Mouse (Mus musculus): ENCODE measurements around the gene Brdt. TPM values are rescaled to one million over a fixed set of nuclear protein-coding genes. Genes with fewer than 3 reads are reported as not detected.

Gene Brdt
- polyA plus RNA-seq (2012; rRNA removed): 0.72 and 0.96 TPM in 2 replicates

GRCm38 (mm10) chr5:107330916-107331421 lies at the start of gene Brdt:
TSS of gene Brdt (plus strand) at chr5:107331159.
- H3K27me3 ChIP-seq (ENCODE audit: control insufficient read depth, insufficient read depth, low read length): no peaks in the 10 kb centered on the region
- WGBS: 91% methylated on average over 30 of the region's 30 CpGs
- TF ChIP-seq CTCF (IDR thresholded peaks at IDR 0.05; ENCODE audit: extremely low read depth, insufficient read length, insufficient replicate concordance, low read depth, low read length): no peak
- TF ChIP-seq POLR2A (IDR thresholded peaks at IDR 0.05; ENCODE audit: low read depth, low read length): no peak
- H3K36me3 ChIP-seq (ENCODE audit: control insufficient read depth, insufficient read depth, low read length): no peaks in the 10 kb centered on the region
- H3K27ac ChIP-seq (ENCODE audit: insufficient read depth, low read depth, low read length): no peak within 1 kb of the TSS
- no peaks in the 10 kb centered on the region for H3K4me1 ChIP-seq (ENCODE audit: control insufficient read depth, insufficient read depth, insufficient read length, low read length)
- H3K4me3 ChIP-seq (ENCODE audit: low read depth, low read length): no peak within 1 kb of the TSS

GRCm38 (mm10) chr5:107282561-107283307 lies 48.2 kb upstream of the Brdt start:
- 76% methylated on average over 9 of the region's 9 CpGs for WGBS
- no peak overlapping the region for H3K27ac ChIP-seq (ENCODE audit: insufficient read depth, low read depth, low read length)
- TF ChIP-seq POLR2A (IDR thresholded peaks at IDR 0.05; ENCODE audit: low read depth, low read length): no peak
- no peak for TF ChIP-seq CTCF (IDR thresholded peaks at IDR 0.05; ENCODE audit: extremely low read depth, insufficient read length, insufficient replicate concordance, low read depth, low read length)
- H3K4me1 ChIP-seq (ENCODE audit: control insufficient read depth, insufficient read depth, insufficient read length, low read length): no peaks in the 10 kb centered on the region
- no peaks in the 10 kb centered on the region for H3K27me3 ChIP-seq (ENCODE audit: control insufficient read depth, insufficient read depth, low read length)
- no peak overlapping the region for H3K4me3 ChIP-seq (ENCODE audit: low read depth, low read length)
- no peaks in the 10 kb centered on the region for H3K36me3 ChIP-seq (ENCODE audit: control insufficient read depth, insufficient read depth, low read length)

GRCm38 (mm10) chr5:107283935-107284524 lies 46.9 kb upstream of the Brdt start:
- H3K4me3 ChIP-seq (ENCODE audit: low read depth, low read length): no peak overlapping the region
- TF ChIP-seq POLR2A (IDR thresholded peaks at IDR 0.05; ENCODE audit: low read depth, low read length) (no peak), CTCF (IDR thresholded peaks at IDR 0.05; ENCODE audit: extremely low read depth, insufficient read length, insufficient replicate concordance, low read depth, low read length) (no peak)
- 72% methylated on average over 10 of the region's 10 CpGs for WGBS

GRCm38 (mm10) chr5:107285563-107285962 lies 45.4 kb upstream of the Brdt start:
- no peak for TF ChIP-seq CTCF (IDR thresholded peaks at IDR 0.05; ENCODE audit: extremely low read depth, insufficient read length, insufficient replicate concordance, low read depth, low read length)
- no peak for TF ChIP-seq POLR2A (IDR thresholded peaks at IDR 0.05; ENCODE audit: low read depth, low read length)
- Histone ChIP-seq H3K27me3 (ENCODE audit: control insufficient read depth, insufficient read depth, low read length) (peaks cover 17% of the 10 kb centered on the region), H3K27ac (ENCODE audit: insufficient read depth, low read depth, low read length) (no peak overlapping the region), H3K36me3 (ENCODE audit: control insufficient read depth, insufficient read depth, low read length) (no peaks in the 10 kb centered on the region), H3K4me3 (ENCODE audit: low read depth, low read length) (no peak overlapping the region), H3K4me1 (ENCODE audit: control insufficient read depth, insufficient read depth, insufficient read length, low read length) (peaks cover 4% of the 10 kb centered on the region; the same call in 1 of the 2 replicates)
- WGBS: 81% methylated on average over 6 of the region's 6 CpGs

More at GRCm38 (mm10) chr5:107283935-107284524, 46.9 kb upstream of the Brdt start:
- no peak overlapping the region for H3K27ac ChIP-seq (ENCODE audit: insufficient read depth, low read depth, low read length)
- no peaks in the 10 kb centered on the region for H3K36me3 ChIP-seq (ENCODE audit: control insufficient read depth, insufficient read depth, low read length)
- H3K4me1 ChIP-seq (ENCODE audit: control insufficient read depth, insufficient read depth, insufficient read length, low read length): peaks cover 2% of the 10 kb centered on the region; the same call in 1 of the 2 replicates
- peaks cover 10% of the 10 kb centered on the region for H3K27me3 ChIP-seq (ENCODE audit: control insufficient read depth, insufficient read depth, low read length)

GRCm38 (mm10) chr5:107287254-107287907 lies 43.6 kb upstream of the Brdt start:
- no peak for TF ChIP-seq POLR2A (IDR thresholded peaks at IDR 0.05; ENCODE audit: low read depth, low read length)
- no peak for TF ChIP-seq CTCF (IDR thresholded peaks at IDR 0.05; ENCODE audit: extremely low read depth, insufficient read length, insufficient replicate concordance, low read depth, low read length)
- 29% methylated on average over 6 of the region's 6 CpGs for WGBS
- peak overlapping the region; percentile 26; the same call in 1 of the 2 replicates for H3K27ac ChIP-seq (ENCODE audit: insufficient read depth, low read depth, low read length)
- H3K4me1 ChIP-seq (ENCODE audit: control insufficient read depth, insufficient read depth, insufficient read length, low read length): peaks cover 4% of the 10 kb centered on the region; the same call in 1 of the 2 replicates
- no peaks in the 10 kb centered on the region for H3K36me3 ChIP-seq (ENCODE audit: control insufficient read depth, insufficient read depth, low read length)
- peaks cover 17% of the 10 kb centered on the region for H3K27me3 ChIP-seq (ENCODE audit: control insufficient read depth, insufficient read depth, low read length)
- no peak overlapping the region for H3K4me3 ChIP-seq (ENCODE audit: low read depth, low read length)

- no peak for TF ChIP-seq POLR2A (IDR thresholded peaks at IDR 0.05; ENCODE audit: low read depth, low read length)
- TF ChIP-seq CTCF (IDR thresholded peaks at IDR 0.05; ENCODE audit: extremely low read depth, insufficient read length, insufficient replicate concordance, low read depth, low read length): no peak
- WGBS: 74% methylated on average over 5 of the region's 5 CpGs
- H3K36me3 ChIP-seq (ENCODE audit: control insufficient read depth, insufficient read depth, low read length): no peaks in the 10 kb centered on the region
- H3K4me3 ChIP-seq (ENCODE audit: low read depth, low read length): no peak overlapping the region
- peaks cover 17% of the 10 kb centered on the region for H3K27me3 ChIP-seq (ENCODE audit: control insufficient read depth, insufficient read depth, low read length)
- no peak overlapping the region for H3K27ac ChIP-seq (ENCODE audit: insufficient read depth, low read depth, low read length)
- peaks cover 4% of the 10 kb centered on the region; the same call in 1 of the 2 replicates for H3K4me1 ChIP-seq (ENCODE audit: control insufficient read depth, insufficient read depth, insufficient read length, low read length)
Measured at GRCm38 (mm10) chr5:107287908-107288267, 43.1 kb upstream of the Brdt start.

Measured in small intestine, adult 2 months (tissue).